Mouse (Mus musculus): ENCODE measurements around the gene Stxbp5.
"Not testable (repeated sequence)": the region's sequence is repeated elsewhere in the genome, so short reads cannot be mapped to it uniquely, and the experiment has no call there.

Stxbp5 gene

GRCm38 (mm10) chr10:9901071-9901696 lies at the start of gene Stxbp5:
Stxbp5 (minus strand) TSS chr10:9901079.
- CTCF ChIA-PET = no interaction called here

DNA sequence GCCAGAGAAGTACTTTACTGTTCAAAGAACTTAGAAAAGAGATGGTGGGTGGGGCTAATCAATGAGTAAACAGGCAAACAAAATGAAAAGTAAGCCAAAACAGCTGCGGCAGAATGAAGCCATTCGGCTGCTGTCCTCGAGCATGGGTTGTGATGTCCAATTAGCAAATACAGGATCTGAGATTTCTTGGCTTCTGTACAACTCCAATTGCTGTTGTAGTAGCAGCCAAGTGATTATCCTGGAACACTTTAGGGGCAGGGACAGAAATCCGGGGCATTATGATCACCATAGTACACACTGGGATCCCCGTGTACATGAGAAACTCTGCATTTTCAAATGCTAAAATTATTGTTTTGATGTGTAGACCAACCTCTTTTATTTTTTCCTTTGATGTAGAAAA lies 11.5 kb upstream of the Stxbp5 start:
- CTCF ChIA-PET = no interaction called here

- CTCF ChIA-PET = no interaction called here
Measured at GRCm38 (mm10) chr10:9907919-9908502, 7.1 kb upstream of the Stxbp5 start.

DNA sequence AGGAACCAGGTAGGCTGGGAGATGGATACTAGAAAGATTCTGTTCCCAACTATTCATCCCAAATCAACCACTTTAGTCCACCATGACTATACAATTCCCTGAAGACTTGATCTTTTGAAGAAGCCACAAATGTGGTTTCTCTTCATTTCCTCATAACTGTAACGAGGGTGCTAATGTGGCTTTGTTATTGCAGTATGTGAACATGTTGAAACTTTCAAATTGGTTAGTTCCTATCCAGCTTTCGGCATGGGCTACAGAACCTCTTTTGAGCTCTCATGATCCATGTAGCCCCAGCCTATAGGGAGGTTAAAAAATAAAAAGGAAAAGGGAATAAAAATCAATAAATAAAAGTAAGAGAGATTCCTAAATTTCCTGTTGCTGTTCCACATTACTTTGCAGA lies 6.6 kb upstream of the Stxbp5 start:
- CTCF ChIA-PET = no interaction called here

- CTCF ChIA-PET = no interaction called here
Measured at GRCm38 (mm10) chr10:9906185-9906584, 5.3 kb upstream of the Stxbp5 start.

DNA sequence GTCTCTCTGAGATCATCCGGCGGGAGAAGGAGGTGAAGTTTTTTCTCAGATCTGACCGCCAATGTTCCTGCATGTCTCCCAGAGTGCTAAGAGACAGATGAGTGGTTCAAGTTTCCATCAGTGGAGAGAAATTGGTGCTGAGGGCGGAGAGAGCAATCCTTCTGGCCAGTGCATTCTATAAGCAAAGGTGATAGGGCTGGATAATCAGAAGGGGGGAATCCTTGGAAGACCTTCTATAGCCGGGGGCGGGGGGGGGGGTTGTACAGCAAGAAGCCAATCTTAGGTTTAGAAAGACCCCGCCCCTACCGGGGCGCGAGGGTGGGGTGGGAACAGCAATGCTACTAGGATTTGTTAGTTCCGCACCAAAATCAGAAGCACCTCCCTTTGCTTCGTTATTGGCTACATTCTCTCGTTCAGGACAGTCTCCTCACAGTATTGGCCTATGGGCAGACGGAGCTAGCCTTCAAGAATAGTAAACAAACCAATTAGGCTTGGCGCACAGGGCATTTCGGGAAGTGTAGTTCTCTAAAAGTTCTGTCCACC lies 889 bp upstream of the Stxbp5 start:
- CTCF ChIA-PET = no interaction called here

- CTCF ChIA-PET = no interaction called here
Measured at GRCm38 (mm10) chr10:9900315-9901070, 386 bp downstream of the Stxbp5 start.

DNA sequence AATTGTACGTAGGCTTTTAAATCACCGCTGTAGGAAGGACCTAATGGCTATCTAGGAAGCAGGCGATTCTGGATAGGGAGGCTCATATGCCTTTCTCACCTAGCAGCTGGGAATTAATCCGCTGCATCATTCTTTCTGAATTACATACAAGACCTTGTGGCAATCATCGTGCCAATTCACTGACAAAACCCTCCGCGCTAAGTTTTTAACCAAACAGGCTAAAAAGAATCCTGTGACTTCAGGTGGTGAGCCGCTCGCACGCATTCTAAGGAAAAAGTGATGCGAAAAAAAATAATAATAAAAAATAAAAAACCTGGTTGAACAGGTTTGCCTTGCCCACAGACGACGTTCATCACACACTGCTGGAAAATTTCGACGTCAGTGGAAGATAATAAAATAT lies 1.1 kb downstream of the Stxbp5 start:
- CTCF ChIA-PET = no interaction called here

DNA sequence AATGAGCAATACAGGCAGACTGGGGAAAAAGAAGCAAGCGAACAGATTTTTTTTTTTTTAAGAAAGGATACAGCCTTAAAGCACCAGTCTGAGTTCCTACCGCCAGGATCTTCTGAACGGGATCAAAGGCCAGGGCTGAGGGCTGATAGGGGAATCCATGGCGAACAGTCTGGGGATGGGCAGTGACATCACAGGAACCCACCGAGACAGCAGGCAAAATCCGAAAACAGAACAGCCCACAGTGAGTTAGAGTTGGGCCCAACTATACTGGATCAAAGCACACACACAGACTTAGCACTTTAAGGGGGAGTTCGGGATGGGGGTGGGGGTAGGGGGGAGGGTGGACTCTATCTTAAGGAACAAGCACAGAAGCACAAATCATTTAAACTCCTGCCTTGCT lies 1.8 kb downstream of the Stxbp5 start:
- CTCF ChIA-PET = no interaction called here

- CTCF ChIA-PET = no interaction called here
Measured at GRCm38 (mm10) chr10:9897852-9898251, 3.0 kb downstream of the Stxbp5 start.

DNA sequence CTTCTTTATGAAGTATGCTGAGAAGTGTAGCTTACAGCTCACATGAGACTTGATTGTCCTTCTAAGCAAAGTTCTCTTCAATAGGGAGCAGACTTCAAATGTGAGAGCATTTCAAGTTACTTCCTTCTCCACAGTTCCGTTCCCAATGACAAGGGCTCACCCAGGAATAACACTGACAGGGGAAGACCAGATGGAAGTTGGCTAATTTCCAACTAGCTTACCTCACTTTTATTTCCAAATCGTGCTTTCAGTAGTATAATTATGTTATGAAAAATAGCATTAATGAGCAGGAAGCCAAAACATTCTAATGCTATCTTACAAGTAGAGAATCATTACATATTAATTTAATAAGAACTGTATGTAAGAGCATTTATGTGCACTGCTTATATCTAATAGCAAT lies 7.3 kb downstream of the Stxbp5 start:
- CTCF ChIA-PET = no interaction called here

GRCm38 (mm10) chr10:9889651-9890050 lies 11.2 kb downstream of the Stxbp5 start:
- CTCF ChIA-PET = no interaction called here

DNA sequence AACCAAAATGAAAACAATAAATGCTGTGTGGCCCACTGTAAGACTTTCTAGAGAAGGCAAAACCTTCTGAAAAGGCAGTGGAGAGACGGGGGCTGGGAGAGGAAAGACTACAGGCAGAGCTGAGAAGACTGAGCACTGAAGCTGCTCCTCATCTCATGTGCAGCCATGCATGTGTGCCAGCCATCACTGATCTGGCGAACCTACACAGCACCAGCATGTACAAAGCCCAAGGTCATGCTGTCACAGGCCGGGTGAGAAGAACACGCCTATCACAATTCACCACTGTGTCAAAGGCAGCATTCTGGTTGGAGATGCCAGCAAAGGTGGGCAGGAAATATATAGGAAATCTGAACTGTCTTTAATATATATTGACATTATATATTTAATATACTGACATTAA lies 12.2 kb downstream of the Stxbp5 start:
- CTCF ChIA-PET = no interaction called here

GRCm38 (mm10) chr10:9881781-9882320 lies 19.0 kb downstream of the Stxbp5 start:
- CTCF ChIA-PET = not testable (repeated sequence)

DNA sequence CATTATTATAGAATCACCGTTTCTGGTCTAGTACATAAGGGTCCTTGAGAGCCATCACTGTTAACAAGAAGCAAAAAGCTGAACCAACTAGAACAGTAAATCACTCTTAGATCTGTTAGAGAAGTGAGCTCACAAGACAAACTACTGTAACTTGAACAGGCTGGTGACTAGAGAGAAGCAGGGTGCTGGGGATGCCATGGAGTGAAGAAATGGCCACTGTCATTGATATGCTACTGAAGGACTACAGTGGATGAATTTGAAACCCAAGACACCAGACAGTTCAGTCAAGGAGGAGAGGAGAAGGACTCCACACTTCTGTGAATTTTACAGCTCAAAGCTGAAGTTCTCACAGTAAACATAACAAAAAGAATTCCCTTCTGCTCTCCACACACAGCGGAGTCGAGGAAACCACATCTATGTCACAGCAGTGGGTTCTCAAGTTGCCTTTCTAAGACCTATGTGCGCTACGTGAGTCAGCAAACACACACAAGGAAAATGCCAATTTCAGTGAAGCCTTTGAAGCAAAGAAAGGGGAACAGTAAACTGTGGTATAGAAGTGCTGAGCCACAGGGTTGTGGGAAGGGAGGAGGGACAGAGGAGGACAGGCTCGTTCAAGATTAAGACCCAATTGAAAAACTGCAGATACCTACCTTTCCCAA lies 20.7 kb downstream of the Stxbp5 start:
- CTCF ChIA-PET = no interaction called here

- CTCF ChIA-PET = no interaction called here
Measured at GRCm38 (mm10) chr10:9878821-9879489, 21.9 kb downstream of the Stxbp5 start.

GRCm38 (mm10) chr10:9875905-9876304 lies 25.0 kb downstream of the Stxbp5 start:
- CTCF ChIA-PET = no interaction called here

- CTCF ChIA-PET = no interaction called here
Measured at GRCm38 (mm10) chr10:9872143-9872542, 28.7 kb downstream of the Stxbp5 start.

- CTCF ChIA-PET = no interaction called here
Measured at GRCm38 (mm10) chr10:9866793-9867579, 33.9 kb downstream of the Stxbp5 start.

DNA sequence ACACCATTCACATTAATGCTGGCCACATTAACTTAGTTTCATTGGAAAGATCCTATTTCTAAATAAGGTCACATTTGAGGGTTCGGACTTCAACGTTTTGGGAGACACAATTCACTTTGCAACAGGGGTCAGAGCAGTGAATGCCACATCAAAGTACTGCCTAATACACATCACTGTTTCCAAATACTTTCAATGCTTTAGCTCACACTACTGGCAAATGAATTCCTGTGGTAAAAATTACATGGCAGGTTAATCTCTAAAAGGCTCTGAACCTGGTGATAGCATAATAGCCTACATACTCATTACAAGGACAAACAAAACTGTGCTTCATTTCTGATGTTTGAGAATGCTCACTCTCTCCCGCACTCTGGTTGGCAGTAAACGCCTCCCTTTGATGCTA lies 40.9 kb downstream of the Stxbp5 start:
- CTCF ChIA-PET = no interaction called here

- CTCF ChIA-PET = no interaction called here
Measured at GRCm38 (mm10) chr10:9859476-9859875, 41.4 kb downstream of the Stxbp5 start.

Data from spleen, embryonic (tissue).